Mouse (Mus musculus): Measurements from ENCODE around the gene Thrb.
A peak's percentile ranks its signal among the peaks of the same experiment; 100 is the strongest.

The Thrb gene

GRCm38 (mm10) chr14:17719494-17719893 lies 59.4 kb downstream of the Thrb start:
- no peak for DNase-seq

DNA sequence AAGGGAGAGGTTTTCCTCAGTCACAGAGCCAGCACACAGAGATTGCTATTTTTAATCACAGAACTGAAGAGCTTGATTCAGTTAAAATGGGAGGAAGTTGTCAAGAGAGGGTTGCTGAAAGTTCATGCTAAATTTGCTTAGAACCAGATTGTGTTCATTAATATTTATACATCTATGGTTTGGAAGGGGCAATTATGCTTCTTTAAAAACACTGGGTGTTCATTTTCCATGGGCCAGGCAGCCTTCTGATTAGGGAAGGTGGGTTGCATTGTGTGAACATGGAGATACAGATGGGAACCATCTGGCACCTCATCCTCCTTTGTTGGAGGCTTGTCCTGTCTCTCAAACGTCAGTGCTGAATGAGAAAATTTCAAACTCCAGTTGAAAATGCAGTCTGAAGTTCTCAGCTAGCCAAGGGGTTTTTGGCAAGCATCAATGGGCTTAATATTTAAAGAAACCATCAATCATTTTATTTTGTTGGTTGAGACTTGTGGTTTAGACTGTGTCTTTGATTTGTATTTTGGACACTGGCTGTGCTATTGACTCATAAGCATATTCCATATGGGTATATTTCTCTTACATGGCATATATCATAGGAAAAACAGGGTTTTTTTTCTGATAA lies 62.9 kb downstream of the Thrb start:
- peak in 1 of 2 experiments; percentile 25 for DNase-seq

- no peak for DNase-seq
Measured at GRCm38 (mm10) chr14:17724577-17724976, 64.5 kb downstream of the Thrb start.

DNA sequence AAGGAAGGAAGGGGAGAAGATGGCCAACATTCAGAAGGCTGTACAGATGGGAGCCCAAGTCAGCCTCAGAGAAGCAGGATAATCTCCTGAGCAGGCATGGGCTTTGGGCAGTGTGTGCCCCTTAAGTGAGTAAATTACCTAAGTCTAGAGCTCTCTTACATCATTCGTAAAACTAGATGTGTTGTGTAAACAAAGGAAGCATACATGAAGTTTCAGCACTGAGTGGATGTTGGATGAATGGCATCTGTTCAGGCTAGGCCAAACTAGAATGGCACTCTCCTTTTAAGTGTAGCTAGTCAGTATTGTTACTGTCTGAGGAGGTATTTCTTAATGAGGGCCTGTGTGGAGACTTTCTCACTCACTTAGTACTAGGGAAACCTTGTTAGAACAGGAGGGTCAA lies 66.8 kb downstream of the Thrb start:
- no peak for DNase-seq

- no peak for DNase-seq
Measured at GRCm38 (mm10) chr14:17727878-17728277, 67.8 kb downstream of the Thrb start.

DNA sequence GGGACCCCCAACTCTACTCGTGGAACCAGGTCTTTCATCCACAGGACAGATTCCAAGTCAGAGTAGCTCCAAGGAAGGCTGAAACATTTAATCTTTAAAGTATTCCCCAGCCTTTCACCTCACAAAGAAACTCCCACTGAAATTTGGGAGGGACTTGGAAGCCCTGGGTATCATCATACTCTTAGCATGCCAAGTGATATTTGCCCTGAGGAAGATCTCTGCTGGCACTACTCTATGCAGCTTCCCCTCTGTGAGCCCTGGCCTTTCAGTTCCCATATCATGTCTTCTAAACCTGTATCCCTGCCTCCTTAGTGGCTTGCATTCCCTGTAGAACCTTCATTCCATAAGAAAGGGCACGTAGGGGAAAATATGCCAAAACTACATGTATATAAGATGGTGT lies 68.8 kb downstream of the Thrb start:
- no peak for DNase-seq

- DNase-seq: peak in 1 of 2 experiments; percentile 25
Measured at GRCm38 (mm10) chr14:17731020-17731419, 71.0 kb downstream of the Thrb start.

DNA sequence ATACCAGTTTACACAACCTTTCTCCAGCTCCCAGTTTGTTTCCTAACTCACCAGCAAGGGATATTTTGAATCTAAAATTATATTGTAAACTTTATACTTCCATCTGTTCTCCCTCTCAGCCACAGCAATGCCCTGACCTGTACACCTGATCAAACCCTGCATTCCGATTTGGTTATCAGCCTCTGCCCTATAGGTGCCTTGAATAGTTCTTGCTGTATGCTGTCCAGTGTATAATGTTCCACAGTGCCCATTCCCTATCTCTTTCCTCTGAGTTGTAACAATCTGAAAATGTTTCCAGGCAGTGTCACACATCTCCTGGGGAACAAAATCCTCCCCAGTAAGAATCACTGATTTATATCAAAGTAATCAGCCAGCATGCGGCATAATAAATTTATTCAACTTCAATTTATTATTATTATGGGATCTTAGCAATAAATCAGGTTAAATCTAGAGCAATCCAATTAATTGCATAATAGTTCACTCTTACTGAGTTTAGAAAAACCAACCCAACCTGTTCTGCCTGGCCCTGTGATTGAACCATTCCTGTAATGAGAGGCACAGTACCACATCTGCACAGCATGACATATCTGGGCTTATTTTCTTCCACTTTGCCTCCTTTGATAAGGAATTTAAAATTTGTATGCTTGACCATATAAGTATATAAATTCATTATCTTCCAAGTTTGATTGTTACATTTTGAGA lies 73.2 kb downstream of the Thrb start:
- DNase-seq: no peak

GRCm38 (mm10) chr14:17733779-17734137 lies 73.7 kb downstream of the Thrb start:
- DNase-seq: peak; percentile 38 to 57

DNA sequence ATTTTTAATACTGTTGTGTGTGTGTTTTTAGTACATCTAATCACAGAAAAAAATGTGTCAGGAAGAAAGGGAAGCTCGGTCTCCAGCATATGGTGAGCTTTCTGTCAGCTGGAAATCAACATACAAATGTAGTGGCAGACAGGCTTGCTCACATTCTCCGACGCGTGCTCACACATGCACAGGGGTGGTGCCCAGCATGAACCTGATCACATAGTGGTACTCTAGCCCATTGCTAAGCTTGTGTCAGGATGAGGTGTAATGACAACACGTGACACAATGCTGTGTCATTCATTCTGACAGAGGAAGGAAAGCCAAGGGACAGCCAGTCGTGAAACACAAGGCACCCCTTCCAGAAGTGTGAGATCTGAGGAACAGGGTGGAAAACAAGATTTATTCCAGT lies 75.4 kb downstream of the Thrb start:
- DNase-seq: no peak

DNA sequence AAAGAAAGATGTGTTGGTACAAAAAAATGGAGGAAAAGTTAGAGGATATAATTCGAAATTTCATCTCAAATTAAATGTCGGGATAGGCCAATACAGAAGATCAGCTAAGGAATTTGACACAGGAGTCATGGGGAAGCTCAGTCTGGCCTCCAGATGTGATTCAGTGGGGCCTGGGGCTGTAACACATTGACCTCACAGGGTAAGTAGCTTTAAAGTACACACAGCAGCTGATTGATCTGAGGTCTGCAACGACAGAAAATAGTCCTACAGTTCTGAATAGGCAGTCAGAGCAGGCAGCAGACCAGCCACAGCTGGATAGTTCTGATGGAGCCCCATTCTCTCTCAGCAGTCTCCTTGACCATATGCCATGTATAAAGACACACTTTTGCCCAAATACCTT lies 80.8 kb downstream of the Thrb start:
- no peak for DNase-seq

GRCm38 (mm10) chr14:17742264-17742663 lies 82.2 kb downstream of the Thrb start:
- DNase-seq: no peak

GRCm38 (mm10) chr14:17742902-17743712 lies 83.0 kb downstream of the Thrb start:
- DNase-seq: no peak

- no peak for DNase-seq
Measured at GRCm38 (mm10) chr14:17743713-17744158, 83.7 kb downstream of the Thrb start.

DNA sequence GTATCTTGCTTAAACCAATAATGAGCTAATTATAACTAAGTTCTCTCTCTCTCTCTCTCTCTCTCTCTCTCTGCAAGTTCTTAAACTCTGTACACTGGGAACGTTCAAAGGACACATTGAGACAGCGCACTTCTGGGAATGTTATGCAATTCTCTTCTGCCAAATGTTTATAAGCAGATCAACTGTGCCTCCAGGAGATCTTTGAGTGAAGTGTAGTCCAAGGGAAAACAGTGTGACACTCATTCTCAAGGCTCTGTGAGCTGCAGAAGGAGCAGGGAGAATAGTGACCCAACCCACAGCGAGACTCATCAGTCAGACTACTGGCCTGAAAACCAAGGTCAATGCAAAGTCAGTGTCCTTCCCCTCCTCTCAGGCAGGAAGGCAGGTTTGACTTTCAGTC lies 87.9 kb downstream of the Thrb start:
- no peak for DNase-seq

- DNase-seq: no peak
Measured at GRCm38 (mm10) chr14:17748945-17749344, 88.9 kb downstream of the Thrb start.

DNA sequence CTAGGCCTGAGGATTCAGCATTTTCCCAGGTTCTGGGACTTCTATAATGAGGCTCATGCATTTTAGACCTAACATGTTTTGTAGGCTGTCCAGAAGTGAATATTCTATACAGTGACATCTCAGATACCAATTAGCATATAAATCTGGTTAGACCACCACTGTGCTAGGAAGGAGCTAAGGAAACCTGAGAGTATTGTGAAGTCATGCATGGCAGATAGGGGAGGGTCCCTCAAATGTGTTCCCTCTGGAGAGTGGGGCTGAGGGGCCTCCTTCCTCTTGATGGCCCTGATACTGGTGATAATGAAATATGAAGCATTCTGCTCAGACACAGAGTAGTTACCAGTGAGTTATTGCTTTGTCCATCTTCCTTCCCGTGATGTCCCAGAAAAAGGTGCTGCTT lies 91.8 kb downstream of the Thrb start:
- DNase-seq: no peak

DNA sequence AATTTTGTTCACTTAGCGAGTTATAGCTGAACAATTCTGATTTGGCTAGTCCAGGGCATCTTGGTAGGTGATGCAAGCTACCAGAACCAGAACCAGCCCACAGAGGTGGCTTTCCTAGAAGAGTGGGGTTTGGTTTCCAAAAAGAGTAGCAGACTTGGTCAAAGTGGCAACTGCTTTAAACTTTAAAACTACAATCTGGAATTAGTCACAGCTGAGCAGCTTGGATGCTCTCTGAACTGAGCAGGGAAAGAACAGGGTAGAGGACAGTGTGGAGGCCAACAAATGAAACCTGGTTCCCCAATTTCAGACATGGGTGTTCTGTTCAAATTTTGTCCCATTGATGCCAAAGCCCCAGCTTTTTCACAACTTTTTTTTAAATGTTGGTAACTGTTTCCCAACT lies 93.4 kb downstream of the Thrb start:
- DNase-seq: no peak

DNA sequence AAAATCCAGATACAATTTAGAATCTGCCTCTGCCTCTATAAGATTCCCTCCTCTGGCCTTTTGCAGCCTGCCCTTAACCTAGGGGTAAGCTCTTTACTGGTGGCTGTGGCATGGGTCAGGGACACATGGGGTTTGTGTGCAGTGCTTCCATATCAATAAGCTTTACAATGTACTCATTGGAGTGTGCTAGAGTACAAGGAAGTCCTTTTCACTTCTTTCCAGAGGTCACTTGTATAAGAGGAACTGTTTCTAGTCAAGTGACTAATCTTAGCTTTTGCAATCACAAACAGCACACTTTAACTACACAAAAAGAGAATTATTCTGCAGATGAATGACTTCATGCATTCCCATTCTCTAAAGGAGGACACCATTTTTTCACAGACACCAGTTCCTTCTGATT lies 96.7 kb downstream of the Thrb start:
- DNase-seq: no peak

DNA sequence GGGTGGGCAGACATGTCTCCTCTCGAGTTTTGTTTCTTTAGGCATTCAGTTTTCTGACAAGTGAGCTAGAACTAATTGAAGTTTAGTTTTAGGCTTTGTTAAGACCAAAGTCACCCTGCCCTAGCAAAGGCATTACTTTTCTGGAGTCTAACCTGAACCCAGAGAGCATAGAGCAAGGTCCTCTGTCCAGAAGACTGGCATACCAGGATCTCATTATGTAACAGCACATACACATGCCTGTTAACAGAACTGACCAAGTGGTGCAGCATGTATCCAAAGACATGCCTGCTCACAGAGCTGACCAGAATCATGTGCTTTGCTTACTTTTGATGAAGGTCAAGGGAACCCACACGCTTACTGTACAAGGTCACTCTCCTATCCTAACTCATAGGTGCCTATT lies 107.9 kb downstream of the Thrb start:
- no peak for DNase-seq

GRCm38 (mm10) chr14:17774404-17774803 lies 114.3 kb downstream of the Thrb start:
- DNase-seq: no peak

DNA sequence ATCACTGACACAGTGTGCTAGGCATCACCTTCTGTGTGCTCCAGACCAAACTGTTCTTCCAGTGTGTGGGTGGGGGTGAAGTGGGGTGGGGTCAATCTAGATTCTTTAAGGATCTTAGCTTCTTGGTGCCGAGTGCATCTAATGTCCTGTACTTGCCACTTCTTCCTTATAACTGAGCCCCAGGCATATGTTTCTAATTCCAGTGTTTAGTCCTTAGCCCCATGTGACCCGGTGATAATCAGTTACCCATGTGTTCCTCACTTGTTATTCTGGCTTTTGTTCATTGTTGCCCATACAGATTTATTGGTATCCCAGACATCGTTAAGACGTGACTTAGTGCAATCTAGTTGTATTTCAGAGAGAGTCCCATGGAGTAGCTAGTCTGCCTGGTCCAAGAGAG lies 121.9 kb downstream of the Thrb start:
- no peak for DNase-seq

DNA sequence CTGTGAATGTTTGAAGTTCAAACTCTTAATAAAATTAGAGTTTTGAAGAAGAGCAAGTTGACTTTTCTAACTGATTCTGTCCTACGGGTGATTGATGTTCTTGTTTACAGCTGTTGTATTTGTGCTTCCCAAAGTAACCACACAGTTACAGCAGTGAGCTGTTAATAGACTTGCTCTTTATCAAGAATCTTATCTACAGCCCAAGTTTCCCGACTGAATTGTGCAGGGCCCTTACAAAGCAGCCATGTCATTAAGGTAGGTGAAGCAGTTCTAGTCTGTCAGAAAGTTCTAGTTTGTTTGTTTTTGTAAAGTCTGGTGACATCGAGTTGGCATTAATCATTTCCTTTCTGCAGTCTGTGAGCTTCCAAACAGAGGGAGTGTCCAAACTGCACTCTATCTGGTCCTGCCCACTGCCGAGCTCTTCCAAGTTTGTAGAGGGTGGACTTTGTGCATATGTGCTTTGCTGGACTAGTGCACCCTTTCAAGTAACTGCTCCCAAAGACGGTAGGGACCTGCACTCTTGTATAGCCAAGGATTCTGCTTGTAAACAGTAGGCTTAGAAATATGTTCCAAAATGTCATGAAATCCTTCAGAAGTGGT lies 124.2 kb downstream of the Thrb start:
- DNase-seq: no peak

DNA sequence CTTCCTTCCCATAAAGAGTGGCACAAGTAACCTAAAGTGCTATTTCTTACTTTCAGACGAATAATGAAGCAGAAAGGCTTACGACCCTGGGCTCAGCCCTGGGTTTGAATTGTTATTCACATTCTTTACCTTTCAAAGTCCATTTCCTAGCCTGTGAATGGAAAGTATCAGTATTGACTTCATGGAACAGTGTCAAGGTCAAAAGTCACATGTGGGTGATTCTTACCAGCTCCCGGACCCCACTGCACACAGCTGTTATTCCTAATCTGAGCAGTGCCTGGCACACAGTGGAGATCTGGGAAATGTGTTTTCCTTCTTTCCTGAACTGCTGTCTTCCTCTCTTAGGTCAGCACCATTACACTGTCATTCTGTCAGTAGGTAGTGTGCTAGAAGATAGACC lies 125.3 kb downstream of the Thrb start:
- DNase-seq: no peak

Data from cerebellum, postnatal 14 days (tissue).